Mouse (Mus musculus): ENCODE measurements around the gene Ece1. TPM values are rescaled to one million over a fixed set of nuclear protein-coding genes. Genes with fewer than 3 reads are reported as not detected.
"Not testable (repeated sequence)": the region's sequence is repeated elsewhere in the genome, so short reads cannot be mapped to it uniquely, and the experiment has no call there.

The Ece1 gene
- total and polyA plus RNA-seq, 2 experiments from 2014 or later, result 16.2 to 32.1 TPM

GRCm38 (mm10) chr4:137963431-137963830, 101.4 kb downstream of the Ece1 start:
- Histone ChIP-seq H3K4me1 (ENCODE audit: insufficient read depth) (no peaks in the 10 kb centered on the region), H3K9me3 (ENCODE audit: low read length) (0 out of 2 replicates have a peak, but pooled peaks cover 3% of the 10 kb centered on the region), H3K27me3 (ENCODE audit: insufficient read depth, low read length) (no peaks in the 10 kb centered on the region), H3K27ac (ENCODE audit: low read depth, low read length) (no peak overlapping the region), H3K4me3 (ENCODE audit: low read depth, low read length) (no peak overlapping the region), H3K9ac (no peak overlapping the region), H3K36me3 (ENCODE audit: insufficient read depth) (peaks cover 34% of the 10 kb centered on the region), H3K4me2 (ENCODE audit: low read depth) (no peak overlapping the region)
- 69% methylated on average over 6 of the region's 6 CpGs for WGBS
- ATAC-seq (no peak), DNase-seq (no peak)
- TF ChIP-seq CTCF (IDR thresholded peaks at IDR 0.05; ENCODE audit: low read depth), result no peak

GRCm38 (mm10) chr4:137963881-137964584, 102.0 kb downstream of the Ece1 start:
- no peak overlapping the region for H3K9ac ChIP-seq
- no peak overlapping the region for H3K4me3 ChIP-seq (ENCODE audit: low read depth, low read length)
- H3K36me3 ChIP-seq (ENCODE audit: insufficient read depth), result peaks cover 31% of the 10 kb centered on the region
- DNase-seq (peak; percentile 84), ATAC-seq (peak; percentile 83)
- no peak overlapping the region for H3K4me2 ChIP-seq (ENCODE audit: low read depth)
- 64% methylated on average over 9 of the region's 9 CpGs for WGBS
- TF ChIP-seq CTCF (IDR thresholded peaks at IDR 0.05; ENCODE audit: low read depth), result peak; percentile 84
- no peaks in the 10 kb centered on the region for H3K27me3 ChIP-seq (ENCODE audit: insufficient read depth, low read length)
- H3K4me1 ChIP-seq (ENCODE audit: insufficient read depth), result no peaks in the 10 kb centered on the region
- H3K27ac ChIP-seq (ENCODE audit: low read depth, low read length), result no peak overlapping the region
- 0 out of 2 replicates have a peak, but pooled peaks cover 3% of the 10 kb centered on the region for H3K9me3 ChIP-seq (ENCODE audit: low read length)

GRCm38 (mm10) chr4:137964585-137964930, 102.5 kb downstream of the Ece1 start:
- peaks cover 25% of the 10 kb centered on the region for H3K36me3 ChIP-seq (ENCODE audit: insufficient read depth)
- H3K9me3 ChIP-seq (ENCODE audit: low read length), result 0 out of 2 replicates have a peak, but pooled peaks cover under 1% of the 10 kb centered on the region
- no peaks in the 10 kb centered on the region for H3K27me3 ChIP-seq (ENCODE audit: insufficient read depth, low read length)
- H3K27ac ChIP-seq (ENCODE audit: low read depth, low read length), result no peak overlapping the region
- no peak for ATAC-seq
- no peak overlapping the region for H3K4me3 ChIP-seq (ENCODE audit: low read depth, low read length)
- no peaks in the 10 kb centered on the region for H3K4me1 ChIP-seq (ENCODE audit: insufficient read depth)
- H3K9ac ChIP-seq, result no peak overlapping the region
- no peak for DNase-seq
- TF ChIP-seq CTCF (IDR thresholded peaks at IDR 0.05; ENCODE audit: low read depth), result no peak
- 92% methylated on average over 11 of the region's 11 CpGs for WGBS
- no peak overlapping the region for H3K4me2 ChIP-seq (ENCODE audit: low read depth)

GRCm38 (mm10) chr4:137968203-137968602, 106.2 kb downstream of the Ece1 start:
- peak; percentile 90 for DNase-seq
- Histone ChIP-seq H3K27me3 (ENCODE audit: insufficient read depth, low read length) (no peaks in the 10 kb centered on the region), H3K4me3 (ENCODE audit: low read depth, low read length) (no peak overlapping the region), H3K27ac (ENCODE audit: low read depth, low read length) (no peak overlapping the region), H3K4me1 (ENCODE audit: insufficient read depth) (no peaks in the 10 kb centered on the region), H3K36me3 (ENCODE audit: insufficient read depth) (0 out of 2 replicates have a peak, but pooled peaks cover 3% of the 10 kb centered on the region), H3K9ac (no peak overlapping the region), H3K4me2 (ENCODE audit: low read depth) (no peak overlapping the region), H3K9me3 (ENCODE audit: low read length) (no peaks in the 10 kb centered on the region)
- TF ChIP-seq CTCF (IDR thresholded peaks at IDR 0.05; ENCODE audit: low read depth), result peak; percentile 100
- ATAC-seq, result peak; percentile 53
- 10% methylated on average over 9 of the region's 9 CpGs for WGBS

GRCm38 (mm10) chr4:137970623-137971199, 108.7 kb downstream of the Ece1 start:
- not testable (repeated sequence) for H3K27ac ChIP-seq (ENCODE audit: low read depth, low read length); DNase-seq; H3K4me2 ChIP-seq (ENCODE audit: low read depth); H3K4me1 ChIP-seq (ENCODE audit: insufficient read depth); H3K27me3 ChIP-seq (ENCODE audit: insufficient read depth, low read length); H3K9me3 ChIP-seq (ENCODE audit: low read length); H3K4me3 ChIP-seq (ENCODE audit: low read depth, low read length); H3K36me3 ChIP-seq (ENCODE audit: insufficient read depth); H3K9ac ChIP-seq
- peak; percentile 71 for ATAC-seq
- WGBS, result no CpG with 5 or more reads among the region's 11 CpGs

- not testable (repeated sequence) for H3K4me3 ChIP-seq (ENCODE audit: low read depth, low read length); H3K4me2 ChIP-seq (ENCODE audit: low read depth); H3K27me3 ChIP-seq (ENCODE audit: insufficient read depth, low read length); H3K36me3 ChIP-seq (ENCODE audit: insufficient read depth); H3K27ac ChIP-seq (ENCODE audit: low read depth, low read length); DNase-seq; H3K4me1 ChIP-seq (ENCODE audit: insufficient read depth); H3K9me3 ChIP-seq (ENCODE audit: low read length); H3K9ac ChIP-seq
- ATAC-seq, result peak; percentile 53
- WGBS, result no CpG with 5 or more reads among the region's 11 CpGs
Measured at GRCm38 (mm10) chr4:137974856-137975432, 112.9 kb downstream of the Ece1 start.

GRCm38 (mm10) chr4:137979066-137979644, 117.1 kb downstream of the Ece1 start:
- peak; percentile 66 for ATAC-seq
- H3K9me3 ChIP-seq (ENCODE audit: low read length); H3K36me3 ChIP-seq (ENCODE audit: insufficient read depth); DNase-seq; H3K4me2 ChIP-seq (ENCODE audit: low read depth); H3K27ac ChIP-seq (ENCODE audit: low read depth, low read length); H3K4me1 ChIP-seq (ENCODE audit: insufficient read depth); H3K9ac ChIP-seq; H3K27me3 ChIP-seq (ENCODE audit: insufficient read depth, low read length); H3K4me3 ChIP-seq (ENCODE audit: low read depth, low read length): not testable (repeated sequence)
- WGBS, result no CpG with 5 or more reads among the region's 11 CpGs

Data from forebrain, postnatal 0 days (tissue).